Comparison of ENCODE assay signal across 8 mouse cellular contexts in genomic region chr3:90540904-90541303, GRCm38 (mm10). TPM values are rescaled to one million over a fixed set of nuclear protein-coding genes. Genes with fewer than 3 reads are reported as not detected.
A peak's percentile ranks its signal among the peaks of the same experiment; 100 is the strongest.
DNase-seq lines count a peak whose midpoint lies in the region; ATAC-seq and TF ChIP-seq lines count a peak whose summit lies in the region.

No protein-coding gene starts in this region.

- peak overlapping the region; percentile 65; the same call in 1 of the 2 replicates for H3K9ac ChIP-seq in heart, embryonic 13.5 days
- peak overlapping the region; percentile 43; the same call in 1 of the 2 replicates for H3K9ac ChIP-seq in kidney, embryonic 14.5 days (ENCODE audit: low read depth, low read length)
- H3K9ac ChIP-seq in lung, embryonic 14.5 days: peak overlapping the region; percentile 37; the same call in 1 of the 2 replicates
- 0 out of 2 replicates have a peak overlapping the region, but pooled peaks have one; percentile 21 for H3K9ac ChIP-seq in stomach, embryonic 14.5 days (replicated peaks; ENCODE audit: low read depth, low read length)

- ATAC-seq in heart, embryonic 13.5 days (ENCODE audit: extremely low read depth, insufficient number of reproducible peaks, low FRiP score, low TSS enrichment): no peak
- 0 out of 2 replicates have a peak, but pooled peaks have one; percentile 41 for ATAC-seq in kidney, embryonic 14.5 days (ENCODE audit: low FRiP score, low TSS enrichment)
- peak; percentile 59; the same call in 1 of the 2 replicates for ATAC-seq in lung, embryonic 14.5 days (ENCODE audit: insufficient read depth)
- 0 out of 2 replicates have a peak, but pooled peaks have one; percentile 12 for ATAC-seq in stomach, embryonic 14.5 days (ENCODE audit: insufficient number of reproducible peaks, insufficient read depth, low FRiP score, low read depth)
- no peak for ATAC-seq in cerebellum, adult (ENCODE audit: insufficient number of reproducible peaks, low FRiP score, low TSS enrichment)

- H3K4me1 ChIP-seq in heart, embryonic 13.5 days: peaks cover 15% of the 10 kb centered on the region
- H3K4me1 ChIP-seq in kidney, embryonic 14.5 days (ENCODE audit: control insufficient read depth, insufficient read depth, low read length): peaks cover 11% of the 10 kb centered on the region; the same call in 1 of the 2 replicates
- H3K4me1 ChIP-seq in lung, embryonic 14.5 days (ENCODE audit: insufficient read depth): no peaks in the 10 kb centered on the region
- H3K4me1 ChIP-seq in stomach, embryonic 14.5 days (ENCODE audit: control insufficient read depth, insufficient read depth, low read length): peaks cover 6% of the 10 kb centered on the region; the same call in 1 of the 2 replicates

- peak overlapping the region; percentile 30 for H3K27ac ChIP-seq in heart, embryonic 13.5 days (replicated peaks)
- peak overlapping the region; percentile 34; the same call in 1 of the 2 replicates for H3K27ac ChIP-seq in kidney, embryonic 14.5 days (ENCODE audit: low read depth, low read length)
- H3K27ac ChIP-seq in lung, embryonic 14.5 days (ENCODE audit: low read depth): no peak overlapping the region
- H3K27ac ChIP-seq in stomach, embryonic 14.5 days (ENCODE audit: low read length): peak overlapping the region; percentile 27; the same call in 1 of the 2 replicates

- H3K4me3 ChIP-seq in heart, embryonic 13.5 days: peak overlapping the region; percentile 13
- no peak overlapping the region for H3K4me3 ChIP-seq in kidney, embryonic 14.5 days (ENCODE audit: low read length)
- H3K4me3 ChIP-seq in lung, embryonic 14.5 days (ENCODE audit: low read depth, low read length): peak overlapping the region; percentile 10
- H3K4me3 ChIP-seq in stomach, embryonic 14.5 days (ENCODE audit: low read depth, low read length): peak overlapping the region; percentile 11; the same call in 1 of the 2 replicates

- peak; percentile 47 for DNase-seq in right cerebral cortex, adult 18-20 months
- no peak for DNase-seq in right cerebral cortex, postnatal 36 days (ENCODE audit: low spot score in 2 of 2)
- DNase-seq in lung, embryonic 14.5 days: peak; percentile 42
- DNase-seq in adipocyte (ENCODE audit: low spot score): no peak

- no peaks in the 10 kb centered on the region for H3K9me3 ChIP-seq in heart, embryonic 13.5 days
- no peaks in the 10 kb centered on the region for H3K9me3 ChIP-seq in kidney, embryonic 14.5 days (ENCODE audit: control insufficient read depth, low read length)
- H3K9me3 ChIP-seq in lung, embryonic 14.5 days (ENCODE audit: low read depth, low read length): no peaks in the 10 kb centered on the region
- no peaks in the 10 kb centered on the region for H3K9me3 ChIP-seq in stomach, embryonic 14.5 days (ENCODE audit: control insufficient read depth, low read depth, low read length)

- H3K4me2 ChIP-seq in heart, embryonic 13.5 days: peak overlapping the region; percentile 39
- H3K4me2 ChIP-seq in kidney, embryonic 14.5 days (replicated peaks; ENCODE audit: low read depth, low read length): peak overlapping the region; percentile 26
- peak overlapping the region; percentile 46 for H3K4me2 ChIP-seq in lung, embryonic 14.5 days
- H3K4me2 ChIP-seq in stomach, embryonic 14.5 days (replicated peaks; ENCODE audit: low read depth, low read length): peak overlapping the region; percentile 18; the same call in 1 of the 2 replicates

- no peaks in the 10 kb centered on the region for H3K36me3 ChIP-seq in heart, embryonic 13.5 days
- H3K36me3 ChIP-seq in kidney, embryonic 14.5 days (ENCODE audit: control insufficient read depth, insufficient read depth, low read length): no peaks in the 10 kb centered on the region
- H3K36me3 ChIP-seq in lung, embryonic 14.5 days (ENCODE audit: insufficient read depth): no peaks in the 10 kb centered on the region
- H3K36me3 ChIP-seq in stomach, embryonic 14.5 days (ENCODE audit: control insufficient read depth, insufficient read depth, low read length): no peaks in the 10 kb centered on the region

- H3K27me3 ChIP-seq in heart, embryonic 13.5 days (replicated peaks): 0 out of 2 replicates have a peak, but pooled peaks cover 6% of the 10 kb centered on the region
- no peaks in the 10 kb centered on the region for H3K27me3 ChIP-seq in kidney, embryonic 14.5 days (ENCODE audit: control insufficient read depth, insufficient read depth, low read length)
- no peaks in the 10 kb centered on the region for H3K27me3 ChIP-seq in lung, embryonic 14.5 days (ENCODE audit: insufficient read depth, low read length)
- H3K27me3 ChIP-seq in stomach, embryonic 14.5 days (ENCODE audit: control insufficient read depth, insufficient read depth, low read length): no peaks in the 10 kb centered on the region

- 70% methylated on average over 4 of the region's 4 CpGs for WGBS in heart, embryonic 13.5 days
- WGBS in kidney, embryonic 14.5 days: 23% methylated on average over 4 of the region's 4 CpGs
- WGBS in lung, embryonic 14.5 days: 54% methylated on average over 4 of the region's 4 CpGs
- 53% methylated on average over 4 of the region's 4 CpGs for WGBS in stomach, embryonic 14.5 days

- TF ChIP-seq CTCF in lung, embryonic 14.5 days (IDR thresholded peaks at IDR 0.05; ENCODE audit: low read depth): no peak

RNA-seq across cellular contexts. Expression of gene S100a16, which starts 3.9 kb away (rescaled TPM):
- 62.7 and 65.2 TPM in 2 replicates for polyA plus RNA-seq in heart, embryonic 13.5 days (2015; fragmentation: Nextera tagmentation; extraction: Ambion mirVana)
- polyA plus RNA-seq in kidney, embryonic 14.5 days (2014; fragmentation: Nextera tagmentation; extraction: Ambion mirVana): 175 and 198 TPM in 2 replicates
- polyA plus RNA-seq in lung, embryonic 14.5 days (2014; fragmentation: Nextera tagmentation; extraction: Ambion mirVana): 161 and 175 TPM in 2 replicates
- 244 and 247 TPM in 2 replicates for polyA plus RNA-seq in stomach, embryonic 14.5 days (2014; fragmentation: Nextera tagmentation; extraction: Ambion mirVana)

RNA-seq across cellular contexts. Expression of gene S100a14, which starts 14.2 kb away (rescaled TPM):
- 0.17 and 0.28 TPM in 2 replicates for polyA plus RNA-seq in heart, embryonic 13.5 days (2015; fragmentation: Nextera tagmentation; extraction: Ambion mirVana)
- 1.1 and 1.6 TPM in 2 replicates for polyA plus RNA-seq in kidney, embryonic 14.5 days (2014; fragmentation: Nextera tagmentation; extraction: Ambion mirVana)
- polyA plus RNA-seq in lung, embryonic 14.5 days (2014; fragmentation: Nextera tagmentation; extraction: Ambion mirVana): 1.2 and 1.6 TPM in 2 replicates
- polyA plus RNA-seq in stomach, embryonic 14.5 days (2014; fragmentation: Nextera tagmentation; extraction: Ambion mirVana): 14.0 and 17.0 TPM in 2 replicates

RNA-seq across cellular contexts. Expression of gene S100a3, which starts 19.5 kb away (rescaled TPM):
- 0.27 and 0.32 TPM in 2 replicates for polyA plus RNA-seq in heart, embryonic 13.5 days (2015; fragmentation: Nextera tagmentation; extraction: Ambion mirVana)
- 0.06 TPM in 1 of 2 replicates, not detected in the other for polyA plus RNA-seq in kidney, embryonic 14.5 days (2014; fragmentation: Nextera tagmentation; extraction: Ambion mirVana)
- 0.12 and 0.49 TPM in 2 replicates for polyA plus RNA-seq in lung, embryonic 14.5 days (2014; fragmentation: Nextera tagmentation; extraction: Ambion mirVana)
- 0.42 and 0.62 TPM in 2 replicates for polyA plus RNA-seq in stomach, embryonic 14.5 days (2014; fragmentation: Nextera tagmentation; extraction: Ambion mirVana)

RNA-seq across cellular contexts. Expression of gene S100a13, which starts 26.7 kb away (rescaled TPM):
- 70.4 and 73.4 TPM in 2 replicates for polyA plus RNA-seq in heart, embryonic 13.5 days (2015; fragmentation: Nextera tagmentation; extraction: Ambion mirVana)
- polyA plus RNA-seq in kidney, embryonic 14.5 days (2014; fragmentation: Nextera tagmentation; extraction: Ambion mirVana): 30.2 and 38.0 TPM in 2 replicates
- 27.3 and 32.2 TPM in 2 replicates for polyA plus RNA-seq in lung, embryonic 14.5 days (2014; fragmentation: Nextera tagmentation; extraction: Ambion mirVana)
- 31.2 and 33.5 TPM in 2 replicates for polyA plus RNA-seq in stomach, embryonic 14.5 days (2014; fragmentation: Nextera tagmentation; extraction: Ambion mirVana)

RNA-seq across cellular contexts. Expression of gene S100a1, which starts 26.7 kb away (rescaled TPM):
- polyA plus RNA-seq in heart, embryonic 13.5 days (2015; fragmentation: Nextera tagmentation; extraction: Ambion mirVana): 203 and 220 TPM in 2 replicates
- polyA plus RNA-seq in kidney, embryonic 14.5 days (2014; fragmentation: Nextera tagmentation; extraction: Ambion mirVana): 50.7 and 55.9 TPM in 2 replicates
- polyA plus RNA-seq in lung, embryonic 14.5 days (2014; fragmentation: Nextera tagmentation; extraction: Ambion mirVana): 28.0 and 33.9 TPM in 2 replicates
- 46.8 and 48.5 TPM in 2 replicates for polyA plus RNA-seq in stomach, embryonic 14.5 days (2014; fragmentation: Nextera tagmentation; extraction: Ambion mirVana)

Comparison
In these comparisons a context has a peak if more than half of its experiments do, and no peak if none do; other contexts are left out.
1. DNase-seq: peak in right cerebral cortex, adult 18-20 months (single experiment) and lung, embryonic 14.5 days (single experiment); none in right cerebral cortex, postnatal 36 days (0 of 2) and adipocyte (single experiment).
2. ATAC-seq: peak in kidney, embryonic 14.5 days (single experiment), lung, embryonic 14.5 days (single experiment) and stomach, embryonic 14.5 days (single experiment); none in heart, embryonic 13.5 days (single experiment) and cerebellum, adult (single experiment).
3. Peak in every context shown above with its lines, with median percentiles within 50 percentile points of each other: H3K4me2 ChIP-seq and H3K9ac ChIP-seq.